In the genomic region with DNA sequence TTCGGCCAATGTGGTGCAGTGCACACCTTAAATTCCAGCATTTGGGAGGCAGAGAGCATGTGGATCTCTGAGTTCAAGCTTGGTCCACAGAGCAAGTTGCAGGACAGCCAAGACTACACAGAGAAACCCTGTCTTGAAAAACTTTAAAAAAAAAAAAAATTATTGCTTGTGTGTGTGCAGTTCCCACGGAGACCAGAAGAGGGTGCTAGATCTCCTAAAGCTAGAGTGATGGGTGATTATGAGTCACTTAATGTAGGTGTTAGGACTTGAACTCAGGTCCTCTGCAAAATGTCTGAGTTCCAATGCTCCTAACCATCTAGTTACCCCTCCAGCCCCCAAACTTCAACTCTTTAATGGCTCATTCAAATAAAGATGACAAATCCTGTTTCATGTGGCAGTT, we compare ENCODE assay signal across 35 mouse cellular contexts. TPM values are rescaled to one million over a fixed set of nuclear protein-coding genes. Genes with fewer than 3 reads are reported as not detected.
DNase-seq lines count a peak whose midpoint lies in the region; TF ChIP-seq lines count a peak whose summit lies in the region.
"Had no signal": no experiment of that assay in that cellular context is flagged by ENCODE, and none has a peak within 500 bp of the region (broad histone marks: within the 10 kb centered on the region; RNA-seq: fewer than 3 reads in every experiment).

No protein-coding gene starts in this region.

- no peak overlapping the region for H3K4me2 ChIP-seq in CH12.LX (ENCODE audit: insufficient read depth, low read depth, poor library complexity, severe bottlenecking)
- H3K4me2 ChIP-seq: heart, embryonic 11.5 days; hindbrain, embryonic 14.5 days; limb, embryonic 13.5 days; liver, embryonic 13.5 days; lung, embryonic 14.5 days; midbrain, embryonic 12.5 days; neural tube, embryonic 13.5 days had no signal

- dilution Hi-C loops in CH12.LX (cut with MboI; ENCODE audit: extremely low pct_ligation_motif_present, extremely low pct_unique_long_range_greater_than_20kb, low sequenced_read_pairs): no loop called here

- peaks cover 0 to 6% of the 10 kb centered on the region in 2 experiments; a peak in 2 of 4 replicates for H3K4me1 ChIP-seq in CH12.LX (ENCODE audit: control insufficient read depth in 1 of 2, insufficient read depth in 2 of 2)

- peak; percentile 21; the same call in 1 of the 2 replicates for TF ChIP-seq CTCF in gastrocnemius, adult 2 months (IDR thresholded peaks at IDR 0.05)
- TF ChIP-seq CTCF in layer of hippocampus, adult 2 months (conservative IDR thresholded peaks at IDR 0.05): peak; percentile 61
- TF ChIP-seq CTCF in CH12.LX (conservative IDR thresholded peaks at IDR 0.05 in 1 of 2, IDR thresholded peaks at IDR 0.05 in 1 of 2; ENCODE audit: low read depth in 2 of 2, low read length in 2 of 2): peak; percentile 31 to 36; a peak in 3 of 4 replicates

- no peak for TF ChIP-seq RAD21 in CH12.LX (IDR thresholded peaks at IDR 0.05; ENCODE audit: low read depth, low read length)

- no peak for TF ChIP-seq EP300 in CH12.LX (IDR thresholded peaks at IDR 0.05; ENCODE audit: low read length)

- no peak overlapping the region for H3K9ac ChIP-seq in CH12.LX (ENCODE audit: insufficient read depth, low read depth)
- H3K9ac ChIP-seq: hindbrain, embryonic 14.5 days; limb, embryonic 13.5 days; liver, embryonic 13.5 days; lung, embryonic 14.5 days; midbrain, embryonic 12.5 days; neural tube, embryonic 13.5 days had no signal

- peaks cover 20% of the 10 kb centered on the region for H3K9me3 ChIP-seq in CH12.LX (replicated peaks; ENCODE audit: low read length)
- H3K9me3 ChIP-seq: limb, embryonic 13.5 days; liver, embryonic 13.5 days had no signal

- no peak overlapping the region for H3K27ac ChIP-seq in gastrocnemius, adult 2 months
- H3K27ac ChIP-seq in layer of hippocampus, adult 2 months: no peak overlapping the region
- no peak overlapping the region for H3K27ac ChIP-seq in CH12.LX (ENCODE audit: insufficient read depth, low read depth)
- H3K27ac ChIP-seq: hindbrain, embryonic 14.5 days; limb, embryonic 13.5 days; liver, embryonic 13.5 days; midbrain, embryonic 12.5 days; neural tube, embryonic 13.5 days had no signal

- in situ Hi-C loops in CH12.LX (cut with MboI; ENCODE audit: low pct_ligation_motif_present, low pct_unique_long_range_greater_than_20kb, low sequenced_read_pairs): no loop called here

- DNase-seq in gastrocnemius, adult 2 months: no peak
- DNase-seq in gastrocnemius, postnatal 14 days: no peak
- DNase-seq in layer of hippocampus, adult 2 months (ENCODE audit: low spot score in 2 of 2): no peak
- DNase-seq in layer of hippocampus, adult 8-10 months (ENCODE audit: low spot score in 2 of 2): no peak
- DNase-seq in CH12.LX (ENCODE audit: extremely low read depth): no peak
- peak; percentile 43 for DNase-seq in R1 (ENCODE audit: low read depth, low spot score)
- DNase-seq in right cerebral cortex, adult 2 months (ENCODE audit: low spot score in 2 of 2): no peak
- no peak for DNase-seq in frontal cortex, postnatal 14 days (ENCODE audit: low spot score in 2 of 2)
- DNase-seq: adrenal gland, postnatal 14 days; cerebellum, adult 18-20 months; cerebellum, postnatal 10 days; gastrocnemius, postnatal 10 days; heart, postnatal 4 days; kidney, adult 2 months; kidney, postnatal 10 days; liver, embryonic 13.5 days; lung, embryonic 14.5 days; lung, postnatal 36 days had no signal

- H3K79me2 ChIP-seq in CH12.LX (replicated peaks; ENCODE audit: control insufficient read depth, extremely low read depth, insufficient read depth, poor library complexity, severe bottlenecking): no peaks in the 10 kb centered on the region

- no peak overlapping the region for H3K4me3 ChIP-seq in gastrocnemius, adult 2 months
- no peak overlapping the region for H3K4me3 ChIP-seq in layer of hippocampus, adult 2 months
- no peak overlapping the region for H3K4me3 ChIP-seq in CH12.LX (replicated peaks in 1 of 3; ENCODE audit: low read depth in 2 of 3, low read length in 2 of 3, poor library complexity in 1 of 3)
- H3K4me3 ChIP-seq: erythroblast, embryonic 14.5 days; limb, embryonic 13.5 days; liver, embryonic 13.5 days; midbrain, embryonic 12.5 days; myocyte; neural tube, embryonic 13.5 days had no signal

- TF ChIP-seq POLR2A in CH12.LX (IDR thresholded peaks at IDR 0.05; ENCODE audit: low read depth, low read length): no peak

- no peaks in the 10 kb centered on the region for H3K36me3 ChIP-seq in CH12.LX (replicated peaks in 1 of 2; ENCODE audit: control insufficient read depth in 1 of 2, insufficient read depth in 1 of 2, low read length in 1 of 2)
- H3K36me3 ChIP-seq: limb, embryonic 13.5 days; liver, embryonic 13.5 days; midbrain, embryonic 12.5 days; neural tube, embryonic 13.5 days had no signal

- intact Hi-C loops in gastrocnemius, adult 2 months (cut with DNase I): no loop called here
- intact Hi-C loops in gastrocnemius, postnatal 14 days (cut with DNase I; ENCODE audit: low total_unique reads): no loop called here

- H3K27me3 ChIP-seq in CH12.LX (replicated peaks): peaks cover 47% of the 10 kb centered on the region
- H3K27me3 ChIP-seq: limb, embryonic 13.5 days; midbrain, embryonic 12.5 days; neural tube, embryonic 13.5 days had no signal

TF ChIP-seq in CH12.LX, 34 proteins besides CTCF, POLR2A, EP300 and RAD21:
- TF ChIP-seq IRF4 (IDR thresholded peaks at IDR 0.05; ENCODE audit: low read depth, low read length) (no peak), ZNF384 (IDR thresholded peaks at IDR 0.05; ENCODE audit: low read depth, low read length) (peak; percentile 70)

RNA-seq across cellular contexts. Expression of a gene that starts 2.6 kb away (rescaled TPM):
- total RNA-seq in gastrocnemius, adult 2 months (2021): not detected
- 1 to 10 TPM; 1.4 to 1.5 TPM for total RNA-seq in gastrocnemius, postnatal 14 days (2021)
- 10 to 100 TPM; 15.1 to 15.2 TPM for total RNA-seq in layer of hippocampus, adult 2 months (2021)
- total RNA-seq in layer of hippocampus, adult 8-10 months (2022): 10 to 100 TPM; 11.2 to 15.5 (median 13.4) TPM
- total RNA-seq in CH12.LX (2012; rRNA removed) (0.25 and 0.51 TPM in 2 replicates), CH12.LX (2014; rRNA removed) (0.45 TPM in 1 of 2 replicates, not detected in the other)
- 3.8 and 4.7 TPM in 2 replicates for polyA plus RNA-seq in CH12.LX (2012; ENCODE audit: insufficient read length, low read depth)
- polyA plus RNA-seq: myocyte had no signal

RNA-seq across cellular contexts. Expression of a gene that starts 28.7 kb away (rescaled TPM):
- 1 to 10 TPM; 2.4 to 4.0 TPM for total RNA-seq in gastrocnemius, adult 2 months (2021)
- total RNA-seq in gastrocnemius, postnatal 14 days (2021): 1 to 10 TPM; 2.6 to 3.2 TPM
- 1 to 10 TPM; 2.3 to 2.6 TPM for total RNA-seq in layer of hippocampus, adult 2 months (2021)
- 1 to 10 TPM; 1.9 to 2.6 (median 2.2) TPM for total RNA-seq in layer of hippocampus, adult 8-10 months (2022)
- total RNA-seq in CH12.LX (2012; rRNA removed) (not detected in 2 replicates), CH12.LX (2014; rRNA removed) (not detected in 2 replicates)
- polyA plus RNA-seq in CH12.LX (2012; ENCODE audit: insufficient read length, low read depth): not detected in 2 replicates
- total RNA-seq: megakaryocyte, adult 5-6 weeks had no signal
- polyA plus RNA-seq: erythroblast, embryonic 14.5 days; forebrain, embryonic 11.5 days; heart, embryonic 11.5 days had no signal

RNA-seq across cellular contexts. Expression of a gene that starts 41.7 kb away (rescaled TPM):
- total RNA-seq in gastrocnemius, adult 2 months (2021): 1 to 10 TPM; 4.1 to 5.6 TPM
- 1 to 10 TPM; 5.1 TPM for total RNA-seq in gastrocnemius, postnatal 14 days (2021)
- total RNA-seq in layer of hippocampus, adult 2 months (2021): 10 to 100 TPM; 10.9 to 12.6 TPM
- total RNA-seq in layer of hippocampus, adult 8-10 months (2022): 10 to 100 TPM in 2 of 4 experiments, 1 to 10 TPM in 2; 9.4 to 14.3 (median 11.4) TPM
- total RNA-seq in CH12.LX (2012; rRNA removed): 16.3 and 17.4 TPM in 2 replicates
- 11.7 and 11.9 TPM in 2 replicates for total RNA-seq in CH12.LX (2014; rRNA removed)
- 13.2 and 27.3 TPM in 2 replicates for polyA plus RNA-seq in CH12.LX (2012; ENCODE audit: insufficient read length, low read depth)

RNA-seq across cellular contexts. Expression of a gene that starts 47.1 kb away (rescaled TPM):
- not detected for total RNA-seq in gastrocnemius, adult 2 months (2021)
- not detected for total RNA-seq in gastrocnemius, postnatal 14 days (2021)
- total RNA-seq in layer of hippocampus, adult 2 months (2021): not detected
- total RNA-seq in layer of hippocampus, adult 8-10 months (2022): under 1 TPM in 1 of 4 experiments, not detected in 3; 0.14 TPM
- total RNA-seq in CH12.LX (2012; rRNA removed) (not detected in 2 replicates), CH12.LX (2014; rRNA removed) (not detected in 2 replicates)
- polyA plus RNA-seq in CH12.LX (2012; ENCODE audit: insufficient read length, low read depth): not detected in 2 replicates
- total RNA-seq: adrenal gland, postnatal 14 days; common myeloid progenitor, adult 5-6 weeks; gastrocnemius, postnatal 10 days; heart, postnatal 4 days; layer of hippocampus, postnatal 10 days; left cerebral cortex, adult 18-20 months; left cerebral cortex, postnatal 36 days; megakaryocyte, adult 5-6 weeks; midbrain, postnatal 0 days had no signal
- polyA plus RNA-seq: erythroblast, embryonic 14.5 days; forebrain, embryonic 11.5 days; forebrain, embryonic 16.5 days; heart, embryonic 16.5 days; inflammation-experienced regulatory T-cells, adult 6 months; liver, embryonic 13.5 days; midbrain, postnatal 0 days; neural tube, embryonic 13.5 days had no signal

RNA-seq across cellular contexts. Expression of a gene that starts 57.2 kb away (rescaled TPM):
- total RNA-seq in gastrocnemius, adult 2 months (2021): 1 to 10 TPM; 1.6 to 2.1 TPM
- total RNA-seq in gastrocnemius, postnatal 14 days (2021): 1 to 10 TPM; 2.6 to 3.3 TPM
- total RNA-seq in layer of hippocampus, adult 2 months (2021): 10 to 100 TPM; 82.7 to 85.4 TPM
- total RNA-seq in layer of hippocampus, adult 8-10 months (2022): 10 to 100 TPM; 71.3 to 76.7 (median 74.6) TPM
- total RNA-seq in CH12.LX (2012; rRNA removed): 0.04 TPM in 2 replicates
- not detected in 2 replicates for total RNA-seq in CH12.LX (2014; rRNA removed)
- not detected in 2 replicates for polyA plus RNA-seq in CH12.LX (2012; ENCODE audit: insufficient read length, low read depth)
- total RNA-seq: megakaryocyte, adult 5-6 weeks had no signal
- polyA plus RNA-seq: erythroblast, embryonic 14.5 days had no signal

Comparison
In these comparisons a context has a peak if more than half of its experiments do, and no peak if none do; other contexts are left out.
1. RNA of a gene that starts 2.6 kb away (total RNA-seq): 15.1 to 15.2 TPM in layer of hippocampus, adult 2 months and 11.2 to 15.5 TPM in layer of hippocampus, adult 8-10 months; 1.4 to 1.5 TPM in gastrocnemius, postnatal 14 days, 0.25 to 0.51 TPM in CH12.LX and not detected in gastrocnemius, adult 2 months; every median in the first group is over 4 times any median in the second.
2. Peak in every context shown above with its lines, with median percentiles within 50 percentile points of each other: CTCF ChIP-seq.